Mouse (Mus musculus): ENCODE measurements around the gene Nr5a2. TPM values are rescaled to one million over a fixed set of nuclear protein-coding genes. Genes with fewer than 3 reads are reported as not detected.

Nr5a2 gene
- polyA plus RNA-seq, 1 experiment = 33.9 TPM

DNA sequence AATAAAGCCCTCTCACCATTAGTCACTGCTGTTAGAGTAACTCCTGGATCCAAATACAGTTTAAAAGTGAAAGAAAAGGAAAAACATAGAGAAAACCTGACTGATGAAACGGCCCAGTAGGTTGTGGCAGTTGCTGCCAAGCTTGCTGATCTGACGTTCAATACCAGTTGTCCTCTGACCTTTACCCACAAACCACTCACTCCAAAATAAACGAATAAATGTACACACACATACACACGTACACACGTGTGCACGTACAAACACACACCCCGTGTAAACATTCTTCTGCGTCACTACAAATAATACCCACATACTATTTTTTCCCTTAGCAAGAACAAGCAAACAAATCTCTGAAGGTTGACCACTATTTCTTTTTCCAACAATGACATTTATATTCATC is 64.4 kb downstream of the Nr5a2 start:
- no peaks in the 10 kb centered on the region; the same call in 1 of the 2 replicates for H3K27me3 ChIP-seq (ENCODE audit: control insufficient read depth, insufficient read depth, low read length, poor library complexity, severe bottlenecking)
- no peaks in the 10 kb centered on the region; the same call in none of the 2 replicates for H3K36me3 ChIP-seq (ENCODE audit: control insufficient read depth, insufficient read depth, low read length, poor library complexity, severe bottlenecking)
- peaks cover 2% of the 10 kb centered on the region for H3K4me1 ChIP-seq (ENCODE audit: control insufficient read depth, insufficient read depth, low read length)
- no peaks in the 10 kb centered on the region for H3K9me3 ChIP-seq (replicated peaks; ENCODE audit: control insufficient read depth, insufficient read depth, low read length, poor library complexity, severe bottlenecking)
- no peak overlapping the region for H3K9ac ChIP-seq (ENCODE audit: low read depth, poor library complexity, severe bottlenecking)
- TF ChIP-seq POLR2A (IDR thresholded peaks at IDR 0.05; ENCODE audit: insufficient read depth, low read length) (no peak), CTCF (IDR thresholded peaks at IDR 0.05; ENCODE audit: low read depth, low read length) (no peak), EP300 (IDR thresholded peaks at IDR 0.05; ENCODE audit: insufficient read depth, low read depth, low read length) (no peak)
- no peak overlapping the region for H3K27ac ChIP-seq (ENCODE audit: insufficient read depth, low read length)
- H3K4me3 ChIP-seq (ENCODE audit: low read depth, low read length) = no peak overlapping the region

DNA sequence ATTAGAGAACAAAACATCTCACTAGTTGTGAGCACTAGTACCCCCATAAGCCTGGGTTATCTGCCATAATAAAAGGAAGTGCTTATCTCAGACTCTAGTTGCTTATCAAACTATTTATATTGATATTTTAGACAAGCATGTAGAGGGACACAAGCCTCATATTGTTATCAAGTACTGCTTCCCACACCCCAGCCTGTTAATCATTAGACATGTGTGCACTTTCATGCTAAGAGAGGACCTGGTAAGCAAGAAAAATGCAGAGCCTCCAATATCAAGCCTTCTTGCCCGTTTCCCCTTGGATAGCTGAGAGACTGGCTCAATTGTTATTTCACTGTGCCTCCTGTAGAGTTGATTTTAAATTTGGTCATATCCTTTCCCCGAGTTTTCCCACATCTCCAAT is 65.5 kb downstream of the Nr5a2 start:
- TF ChIP-seq EP300 (IDR thresholded peaks at IDR 0.05; ENCODE audit: insufficient read depth, low read depth, low read length) (no peak), POLR2A (IDR thresholded peaks at IDR 0.05; ENCODE audit: insufficient read depth, low read length) (no peak), CTCF (IDR thresholded peaks at IDR 0.05; ENCODE audit: low read depth, low read length) (no peak)
- H3K27me3 ChIP-seq (ENCODE audit: control insufficient read depth, insufficient read depth, low read length, poor library complexity, severe bottlenecking) = no peaks in the 10 kb centered on the region; the same call in 1 of the 2 replicates
- no peak overlapping the region for H3K9ac ChIP-seq (ENCODE audit: low read depth, poor library complexity, severe bottlenecking)

DNA sequence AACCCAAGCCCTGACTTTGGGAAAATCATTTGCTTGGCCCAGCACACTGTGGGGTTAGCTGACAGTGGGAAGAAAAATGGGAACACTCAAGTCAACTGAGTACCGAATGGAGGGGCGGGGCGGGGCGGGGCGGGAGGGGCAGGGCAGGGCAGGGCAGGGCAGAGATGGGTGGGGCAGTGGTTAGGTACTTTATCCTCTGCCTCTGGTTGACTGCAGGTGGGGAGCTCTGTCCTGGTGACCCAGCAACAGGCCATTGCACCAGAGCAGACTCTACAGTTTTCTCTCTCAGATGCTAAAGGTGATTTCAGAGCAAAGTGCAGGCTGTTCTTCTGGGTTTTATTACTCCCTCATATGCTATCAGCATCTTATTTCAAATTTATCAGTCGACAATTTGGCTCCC is 67.1 kb downstream of the Nr5a2 start:
- H3K27ac ChIP-seq (ENCODE audit: insufficient read depth, low read length) = no peak overlapping the region
- H3K27me3 ChIP-seq (ENCODE audit: control insufficient read depth, insufficient read depth, low read length, poor library complexity, severe bottlenecking) = no peaks in the 10 kb centered on the region; the same call in 1 of the 2 replicates
- no peak overlapping the region for H3K9ac ChIP-seq (ENCODE audit: low read depth, poor library complexity, severe bottlenecking)
- peaks cover 11% of the 10 kb centered on the region for H3K36me3 ChIP-seq (ENCODE audit: control insufficient read depth, insufficient read depth, low read length, poor library complexity, severe bottlenecking)
- H3K4me3 ChIP-seq (ENCODE audit: low read depth, low read length) = no peak overlapping the region
- peaks cover 2% of the 10 kb centered on the region for H3K4me1 ChIP-seq (ENCODE audit: control insufficient read depth, insufficient read depth, low read length)
- H3K9me3 ChIP-seq (replicated peaks; ENCODE audit: control insufficient read depth, insufficient read depth, low read length, poor library complexity, severe bottlenecking) = no peaks in the 10 kb centered on the region
- TF ChIP-seq CTCF (IDR thresholded peaks at IDR 0.05; ENCODE audit: low read depth, low read length) (no peak), POLR2A (IDR thresholded peaks at IDR 0.05; ENCODE audit: insufficient read depth, low read length) (no peak), EP300 (IDR thresholded peaks at IDR 0.05; ENCODE audit: insufficient read depth, low read depth, low read length) (no peak)

More for the DNA sequence above, 65.5 kb downstream of the Nr5a2 start:
- H3K27ac ChIP-seq (ENCODE audit: insufficient read depth, low read length) = no peak overlapping the region
- H3K4me3 ChIP-seq (ENCODE audit: low read depth, low read length) = no peak overlapping the region
- H3K9me3 ChIP-seq (replicated peaks; ENCODE audit: control insufficient read depth, insufficient read depth, low read length, poor library complexity, severe bottlenecking) = no peaks in the 10 kb centered on the region
- H3K4me1 ChIP-seq (ENCODE audit: control insufficient read depth, insufficient read depth, low read length) = peaks cover 2% of the 10 kb centered on the region
- peaks cover 5% of the 10 kb centered on the region for H3K36me3 ChIP-seq (ENCODE audit: control insufficient read depth, insufficient read depth, low read length, poor library complexity, severe bottlenecking)

GRCm38 (mm10) chr1:136890439-136890838 is 69.8 kb downstream of the Nr5a2 start:
- TF ChIP-seq EP300 (IDR thresholded peaks at IDR 0.05; ENCODE audit: insufficient read depth, low read depth, low read length) (no peak), POLR2A (IDR thresholded peaks at IDR 0.05; ENCODE audit: insufficient read depth, low read length) (no peak)
- peaks cover 2% of the 10 kb centered on the region for H3K4me1 ChIP-seq (ENCODE audit: control insufficient read depth, insufficient read depth, low read length)
- H3K9ac ChIP-seq (ENCODE audit: low read depth, poor library complexity, severe bottlenecking) = no peak overlapping the region
- H3K9me3 ChIP-seq (replicated peaks; ENCODE audit: control insufficient read depth, insufficient read depth, low read length, poor library complexity, severe bottlenecking) = no peaks in the 10 kb centered on the region
- H3K27ac ChIP-seq (ENCODE audit: insufficient read depth, low read length) = no peak overlapping the region
- H3K36me3 ChIP-seq (ENCODE audit: control insufficient read depth, insufficient read depth, low read length, poor library complexity, severe bottlenecking) = peaks cover 12% of the 10 kb centered on the region
- no peaks in the 10 kb centered on the region; the same call in 1 of the 2 replicates for H3K27me3 ChIP-seq (ENCODE audit: control insufficient read depth, insufficient read depth, low read length, poor library complexity, severe bottlenecking)
- H3K4me3 ChIP-seq (ENCODE audit: low read depth, low read length) = no peak overlapping the region

DNA sequence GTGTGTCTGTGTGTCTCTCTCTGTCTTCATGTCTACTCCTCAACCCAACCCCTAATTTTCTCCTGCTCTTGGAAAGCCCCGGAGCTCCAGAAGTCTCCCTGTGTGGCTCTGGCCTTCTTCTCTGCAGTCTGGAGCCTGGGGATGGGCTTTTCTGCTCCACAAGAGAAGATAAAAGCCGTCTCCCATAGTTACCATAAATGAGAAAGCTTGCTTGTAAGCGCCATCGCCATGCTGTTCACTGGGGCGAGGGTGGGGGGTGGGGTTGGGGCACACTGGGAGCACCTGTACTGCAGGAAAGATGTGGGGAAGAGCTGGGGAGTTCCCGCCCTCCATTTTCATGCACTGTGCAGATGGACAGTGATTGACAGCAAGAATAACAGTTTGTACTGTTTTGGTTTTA is 71.5 kb downstream of the Nr5a2 start:
- no peak overlapping the region for H3K4me3 ChIP-seq (ENCODE audit: low read depth, low read length)
- TF ChIP-seq CTCF (IDR thresholded peaks at IDR 0.05; ENCODE audit: low read depth, low read length) = no peak
- TF ChIP-seq POLR2A (IDR thresholded peaks at IDR 0.05; ENCODE audit: insufficient read depth, low read length) = no peak
- TF ChIP-seq EP300 (IDR thresholded peaks at IDR 0.05; ENCODE audit: insufficient read depth, low read depth, low read length) = no peak
- no peaks in the 10 kb centered on the region for H3K9me3 ChIP-seq (replicated peaks; ENCODE audit: control insufficient read depth, insufficient read depth, low read length, poor library complexity, severe bottlenecking)
- H3K36me3 ChIP-seq (ENCODE audit: control insufficient read depth, insufficient read depth, low read length, poor library complexity, severe bottlenecking) = peaks cover 12% of the 10 kb centered on the region
- no peak overlapping the region for H3K27ac ChIP-seq (ENCODE audit: insufficient read depth, low read length)
- H3K27me3 ChIP-seq (ENCODE audit: control insufficient read depth, insufficient read depth, low read length, poor library complexity, severe bottlenecking) = no peaks in the 10 kb centered on the region
- no peak overlapping the region for H3K9ac ChIP-seq (ENCODE audit: low read depth, poor library complexity, severe bottlenecking)
- H3K4me1 ChIP-seq (ENCODE audit: control insufficient read depth, insufficient read depth, low read length) = peaks cover 2% of the 10 kb centered on the region

- Histone ChIP-seq H3K9me3 (replicated peaks; ENCODE audit: control insufficient read depth, insufficient read depth, low read length, poor library complexity, severe bottlenecking) (no peaks in the 10 kb centered on the region), H3K27ac (ENCODE audit: insufficient read depth, low read length) (no peak overlapping the region), H3K4me3 (ENCODE audit: low read depth, low read length) (no peak overlapping the region), H3K27me3 (ENCODE audit: control insufficient read depth, insufficient read depth, low read length, poor library complexity, severe bottlenecking) (no peaks in the 10 kb centered on the region), H3K36me3 (ENCODE audit: control insufficient read depth, insufficient read depth, low read length, poor library complexity, severe bottlenecking) (peaks cover 12% of the 10 kb centered on the region), H3K9ac (ENCODE audit: low read depth, poor library complexity, severe bottlenecking) (no peak overlapping the region), H3K4me1 (ENCODE audit: control insufficient read depth, insufficient read depth, low read length) (no peaks in the 10 kb centered on the region)
- TF ChIP-seq CTCF (IDR thresholded peaks at IDR 0.05; ENCODE audit: low read depth, low read length) (no peak), EP300 (IDR thresholded peaks at IDR 0.05; ENCODE audit: insufficient read depth, low read depth, low read length) (no peak), POLR2A (IDR thresholded peaks at IDR 0.05; ENCODE audit: insufficient read depth, low read length) (no peak)
Measured at GRCm38 (mm10) chr1:136886678-136887077, 73.6 kb downstream of the Nr5a2 start.
